In the genomic region with DNA sequence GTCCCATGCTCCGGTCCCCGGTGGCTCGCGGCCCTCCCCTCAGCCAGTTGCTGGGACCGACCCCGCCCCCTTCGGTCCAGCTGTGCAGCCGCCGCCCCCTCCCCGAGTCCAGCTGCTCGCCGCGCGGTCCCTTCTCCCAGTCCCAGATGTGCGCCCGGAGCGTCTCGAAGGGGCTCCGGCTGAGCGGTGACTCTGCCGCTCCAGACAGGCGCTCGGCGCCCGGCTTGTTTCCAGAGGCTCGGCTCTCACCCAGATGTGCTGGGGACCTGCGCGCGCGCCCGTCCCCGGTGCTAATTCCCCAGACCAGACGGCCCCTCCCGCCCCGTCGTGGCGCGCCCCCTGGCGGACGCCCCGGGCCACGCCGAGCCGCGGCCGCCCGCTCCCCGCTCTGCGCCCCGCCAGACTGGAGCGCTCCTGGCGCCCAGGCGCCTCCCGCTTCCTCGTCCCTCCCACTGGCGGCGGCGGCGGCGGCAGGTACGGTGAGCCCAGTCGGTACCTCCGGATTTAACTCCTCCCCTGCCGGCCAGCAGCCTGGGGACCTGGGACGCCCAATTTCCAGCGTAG, we compare ENCODE assay signal across 8 mouse cellular contexts. TPM values are rescaled to one million over a fixed set of nuclear protein-coding genes. Genes with fewer than 3 reads are reported as not detected.
A peak's percentile ranks its signal among the peaks of the same experiment; 100 is the strongest.
DNase-seq lines count a peak whose midpoint lies in the region; ATAC-seq and TF ChIP-seq lines count a peak whose summit lies in the region.

A gene (minus strand): TSS at position 273 of the 564 bp plus-strand sequence.

- H3K4me1 ChIP-seq in G1E (ENCODE audit: insufficient read depth, low read depth, low read length): peaks cover 11% of the 10 kb centered on the region
- peaks cover 41% of the 10 kb centered on the region for H3K4me1 ChIP-seq in forebrain, embryonic 15.5 days
- peaks cover 64% of the 10 kb centered on the region for H3K4me1 ChIP-seq in hindbrain, embryonic 10.5 days (replicated peaks)

- peaks cover 68% of the 10 kb centered on the region for H3K27me3 ChIP-seq in G1E (ENCODE audit: insufficient read depth, low read length)
- peaks cover 30% of the 10 kb centered on the region for H3K27me3 ChIP-seq in forebrain, embryonic 15.5 days
- H3K27me3 ChIP-seq in hindbrain, embryonic 10.5 days (ENCODE audit: insufficient read depth, poor library complexity, severe bottlenecking): peaks cover 88% of the 10 kb centered on the region

- H3K4me2 ChIP-seq in forebrain, embryonic 15.5 days (replicated peaks): peak within 1 kb of the TSS; percentile 87

- intact Hi-C loops in left cerebral cortex, adult 2 months (cut with DNase I): loop anchor here (2.0 kb wide), 1 partner anchor 20 kb away; no protein-coding TSS in a partner anchor

- H3K4me3 ChIP-seq in G1E (ENCODE audit: low read depth, low read length): no peak within 1 kb of the TSS; the same call in 1 of the 2 replicates
- H3K4me3 ChIP-seq in forebrain, embryonic 15.5 days: peak within 1 kb of the TSS; percentile 56
- peak within 1 kb of the TSS; percentile 59 for H3K4me3 ChIP-seq in hindbrain, embryonic 10.5 days
- peak within 1 kb of the TSS; percentile 55 for H3K4me3 ChIP-seq in left cerebral cortex, adult 2 months

- ATAC-seq in G1E (ENCODE audit: extremely low read depth, insufficient number of reproducible peaks, low FRiP score, poor library complexity, severe bottlenecking): no peak
- ATAC-seq in forebrain, embryonic 15.5 days (replicated peaks): peak; percentile 37; the same call in 1 of the 2 replicates
- no peak for ATAC-seq in monocyte, adult 5-6 weeks (replicated peaks; ENCODE audit: insufficient number of reproducible peaks, low FRiP score, low TSS enrichment, poor library complexity, severe bottlenecking)

- no peaks in the 10 kb centered on the region for H3K36me3 ChIP-seq in G1E (replicated peaks)
- H3K36me3 ChIP-seq in forebrain, embryonic 15.5 days: no peaks in the 10 kb centered on the region
- no peaks in the 10 kb centered on the region for H3K36me3 ChIP-seq in hindbrain, embryonic 10.5 days

- WGBS in forebrain, embryonic 15.5 days: 1% methylated on average over 66 of the region's 66 CpGs
- under 1% methylated on average over 66 of the region's 66 CpGs for WGBS in hindbrain, embryonic 10.5 days

- peak within 1 kb of the TSS; percentile 55 for H3K9ac ChIP-seq in forebrain, embryonic 15.5 days (replicated peaks)

- H3K27ac ChIP-seq in forebrain, embryonic 15.5 days (replicated peaks): peak within 1 kb of the TSS; percentile 68
- peak within 1 kb of the TSS; percentile 76 for H3K27ac ChIP-seq in hindbrain, embryonic 10.5 days
- peak within 1 kb of the TSS; percentile 71 for H3K27ac ChIP-seq in left cerebral cortex, adult 2 months

- H3K9me3 ChIP-seq in G1E (replicated peaks): no peaks in the 10 kb centered on the region
- H3K9me3 ChIP-seq in forebrain, embryonic 15.5 days: no peaks in the 10 kb centered on the region
- H3K9me3 ChIP-seq in hindbrain, embryonic 10.5 days: no peaks in the 10 kb centered on the region

- TF ChIP-seq CTCF in G1E (IDR thresholded peaks at IDR 0.05; ENCODE audit: low read depth, low read length): no peak
- peak; percentile 75 for TF ChIP-seq CTCF in left cerebral cortex, adult 2 months (IDR thresholded peaks at IDR 0.05)

- DNase-seq in G1E (ENCODE audit: low spot score): peak; percentile 41
- peak; percentile 25 for DNase-seq in c-Kit-positive CD71-positive TER-119-positive erythroid progenitor cells, embryonic 14.5 days (ENCODE audit: low spot score)
- peak; percentile 74 for DNase-seq in hindbrain, embryonic 10.5 days (ENCODE audit: low spot score)
- DNase-seq in left cerebral cortex, adult 2 months (ENCODE audit: extremely low spot score in 1 of 2, low spot score in 2 of 2): peak; percentile 65 to 66
- DNase-seq in lung, postnatal 4 days: peak; percentile 83 to 85
- peak; percentile 38 to 48 for DNase-seq in right cerebral cortex, postnatal 36 days (ENCODE audit: low spot score in 2 of 2)

RNA-seq across cellular contexts. Expression of the gene that starts here (rescaled TPM):
- total RNA-seq in G1E (2014; fragmentation: Nextera tagmentation): not detected in 2 replicates
- total RNA-seq in G1E (2017): 0.05 TPM in 1 of 2 replicates, not detected in the other
- not detected in 2 replicates for polyA plus RNA-seq in G1E (2012)
- polyA plus RNA-seq in forebrain, embryonic 15.5 days (2015; fragmentation: Nextera tagmentation; extraction: Ambion mirVana): 6.3 and 6.9 TPM in 2 replicates
- 0.46 and 0.75 TPM in 2 replicates for polyA plus RNA-seq in hindbrain, embryonic 10.5 days (2016; fragmentation: Nextera tagmentation; extraction: Ambion mirVana)
- 10 to 100 TPM; 19.8 to 26.5 TPM for total RNA-seq in left cerebral cortex, adult 2 months (2021)
- total RNA-seq in monocyte, adult 5-6 weeks (2017): not detected in 3 replicates

Comparison
In these comparisons a context has a peak if more than half of its experiments do, and no peak if none do; other contexts are left out.
1. RNA of the gene that starts here (total RNA-seq): 19.8 to 26.5 TPM in left cerebral cortex, adult 2 months; 0.05 TPM in G1E and not detected in monocyte, adult 5-6 weeks; every median in the first group is over 10 times any median in the second.
2. Peak in DNase-seq in G1E; RNA of the gene not detected or under 1 TPM.
3. Peak in DNase-seq, H3K4me3 ChIP-seq and H3K27ac ChIP-seq in hindbrain, embryonic 10.5 days; RNA of the gene not detected or under 1 TPM.
4. DNase-seq: peak in every context shown above with its lines; median percentile 84 in lung, postnatal 4 days; 74 in hindbrain, embryonic 10.5 days; 66 in left cerebral cortex, adult 2 months; 43 in right cerebral cortex, postnatal 36 days; 41 in G1E; 25 in c-Kit-positive CD71-positive TER-119-positive erythroid progenitor cells, embryonic 14.5 days.
5. Peak in every context shown above with its lines, with median percentiles within 50 percentile points of each other: H3K27ac ChIP-seq.